Mouse (Mus musculus) bone marrow, adult 2 months (tissue): ENCODE data around the gene She.

ENCODE experiments used
- CTCF ChIP-seq: fragments of 200-500 bp; IDR thresholded peaks from 2 replicates; pipeline ENCODE4 v1.5.1; 2011; ENCODE audit warnings: low read length, control low read depth; ENCODE audit not compliant: control insufficient read depth, insufficient read depth
- POLR2A ChIP-seq: fragments of 200-500 bp; IDR thresholded peaks from 2 replicates; pipeline ENCODE4 v1.6.1; 2011; ENCODE audit warnings: low read depth, mild to moderate bottlenecking, control low read depth, low read length, borderline replicate concordance; ENCODE audit not compliant: control insufficient read depth

DNA sequence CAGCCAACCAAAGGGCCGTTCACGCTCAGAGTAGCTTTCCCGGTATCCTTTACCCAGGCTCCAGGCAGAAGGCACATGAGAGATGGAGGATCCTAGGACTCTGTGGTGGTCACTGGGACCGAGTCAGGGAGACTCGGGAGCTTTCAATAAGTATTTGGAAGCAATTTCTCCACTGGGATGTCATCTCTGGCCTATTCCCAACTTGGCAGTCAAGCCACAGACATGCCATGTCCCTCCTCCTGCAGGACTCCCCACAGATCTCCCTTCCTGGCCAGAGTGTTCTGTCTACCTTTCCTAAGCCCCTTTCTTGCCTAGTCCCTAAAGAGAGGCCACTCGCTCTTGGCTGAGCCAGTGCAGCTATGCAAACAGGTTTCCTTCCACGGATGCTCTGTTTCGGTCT, 46.0 kb downstream of the She start:
- TF ChIP-seq CTCF (no peak), POLR2A (no peak)
